Mouse (Mus musculus) hematopoietic stem cell, adult 5-6 weeks (primary cell): ENCODE measurements at regions not wholly inside any gene's neighbourhood (a gene's known extent, or its start where the extent isn't known, plus 50 kb on each side); places are given as distances from the start of the nearest gene placed in this dataset.

Experiments
- ATAC-seq, 2 experiments: fragments of 125-278 bp in 1 of 2; replicated peaks in 1 of 2; 2 replicates each; pipeline ENCODE4 v1.8.0; 2016 to 2017; ENCODE audit warnings: inconsistent platforms in 2 of 2, mild to moderate bottlenecking in 2 of 2, moderate number of reproducible peaks in 2 of 2, low read depth in 1 of 2, moderate TSS enrichment in 1 of 2; ENCODE audit not compliant: low FRiP score in 2 of 2, poor library complexity in 2 of 2, severe bottlenecking in 2 of 2, insufficient read depth in 1 of 2, low TSS enrichment in 1 of 2

GRCm38 (mm10) chr15:7750441-7750840 lies 60.2 kb upstream of the Gdnf start:
- no peak for ATAC-seq
